Mouse (Mus musculus): Measurements from ENCODE around the gene Lrrc7.

GRCm38 (mm10) chr3:158330085-158330484 is 231.9 kb downstream of the Lrrc7 start:
- no peak for TF ChIP-seq CTCF (IDR thresholded peaks at IDR 0.05; ENCODE audit: extremely low read depth, insufficient read depth, insufficient read length, insufficient replicate concordance)
- TF ChIP-seq POLR2A (IDR thresholded peaks at IDR 0.05; ENCODE audit: low read depth, low read length): no peak

Measured in spleen, adult 2 months (tissue).